Comparison of ENCODE assay signal across 30 mouse cellular contexts in genomic region chr5:21729107-21729506, GRCm38 (mm10).
"Had no signal": no experiment of that assay in that cellular context is flagged by ENCODE, and none has a peak within 500 bp of the region (broad histone marks: within the 10 kb centered on the region; RNA-seq: fewer than 3 reads in every experiment).

No protein-coding gene starts in this region.

- H3K27me3 ChIP-seq: limb, embryonic 12.5 days; limb, embryonic 13.5 days; limb, embryonic 15.5 days; liver, embryonic 13.5 days; liver, embryonic 15.5 days; lung, embryonic 15.5 days; midbrain, embryonic 12.5 days; midbrain, embryonic 15.5 days; neural tube, embryonic 12.5 days had no signal

- H3K4me1 ChIP-seq: liver, embryonic 12.5 days; liver, embryonic 13.5 days; liver, embryonic 15.5 days; lung, embryonic 15.5 days had no signal

- H3K9me3 ChIP-seq: limb, embryonic 10.5 days; limb, embryonic 12.5 days; limb, embryonic 13.5 days; limb, embryonic 15.5 days; liver, embryonic 12.5 days; liver, embryonic 13.5 days; liver, embryonic 15.5 days; lung, embryonic 15.5 days; megakaryocyte, embryonic 14.5 days; midbrain, embryonic 12.5 days; midbrain, embryonic 15.5 days; neural tube, embryonic 12.5 days had no signal

- H3K27ac ChIP-seq: left cerebral cortex, adult 2 months; limb, embryonic 10.5 days; limb, embryonic 12.5 days; limb, embryonic 13.5 days; limb, embryonic 15.5 days; liver, embryonic 12.5 days; liver, embryonic 13.5 days; liver, embryonic 14.5 days; liver, embryonic 15.5 days; lung, embryonic 15.5 days; macrophage; midbrain, embryonic 12.5 days; midbrain, embryonic 15.5 days; neural tube, embryonic 12.5 days had no signal

- DNase-seq: left cerebral cortex, postnatal 4 days; liver; liver, embryonic 13.5 days; liver, postnatal 0 days; lung, adult 18-20 months; lung, adult 2 months; lung, embryonic 14.5 days; lung, postnatal 10 days; lung, postnatal 14 days; lung, postnatal 36 days; lung, postnatal 4 days; midbrain, embryonic 14.5 days had no signal

- H3K4me2 ChIP-seq: limb, embryonic 12.5 days; limb, embryonic 13.5 days; limb, embryonic 15.5 days; liver, embryonic 11.5 days; liver, embryonic 12.5 days; liver, embryonic 13.5 days; liver, embryonic 15.5 days; lung, embryonic 14.5 days; lung, embryonic 15.5 days; midbrain, embryonic 12.5 days; midbrain, embryonic 15.5 days; neural tube, embryonic 12.5 days had no signal

- H3K9ac ChIP-seq: limb, embryonic 12.5 days; limb, embryonic 13.5 days; limb, embryonic 15.5 days; liver, embryonic 12.5 days; liver, embryonic 13.5 days; liver, embryonic 14.5 days; liver, embryonic 15.5 days; liver, postnatal 0 days; lung, embryonic 14.5 days; lung, embryonic 15.5 days; midbrain, embryonic 12.5 days; midbrain, embryonic 15.5 days; neural tube, embryonic 12.5 days had no signal

- ATAC-seq: liver, embryonic 12.5 days; liver, postnatal 0 days; lung, postnatal 0 days; midbrain, embryonic 15.5 days; midbrain, embryonic 16.5 days had no signal

- H3K36me3 ChIP-seq: limb, embryonic 10.5 days; limb, embryonic 12.5 days; limb, embryonic 13.5 days; limb, embryonic 15.5 days; liver, embryonic 12.5 days; liver, embryonic 13.5 days; liver, embryonic 15.5 days; lung, embryonic 15.5 days; midbrain, embryonic 12.5 days; midbrain, embryonic 15.5 days; neural tube, embryonic 12.5 days had no signal

- H3K4me3 ChIP-seq: left cerebral cortex, adult 2 months; limb, embryonic 10.5 days; limb, embryonic 12.5 days; limb, embryonic 13.5 days; limb, embryonic 15.5 days; liver, embryonic 12.5 days; liver, embryonic 13.5 days; liver, embryonic 15.5 days; lung, embryonic 15.5 days; megakaryocyte, embryonic 14.5 days; midbrain, embryonic 12.5 days; midbrain, embryonic 15.5 days; myocyte; neural tube, embryonic 12.5 days had no signal
